Mouse (Mus musculus): Measurements from ENCODE around the gene Rps9. TPM values are rescaled to one million over a fixed set of nuclear protein-coding genes. Genes with fewer than 3 reads are reported as not detected.
A peak's percentile ranks its signal among the peaks of the same experiment; 100 is the strongest.

Rps9 gene
- polyA plus RNA-seq, 1 experiment: 2,199 TPM

DNA sequence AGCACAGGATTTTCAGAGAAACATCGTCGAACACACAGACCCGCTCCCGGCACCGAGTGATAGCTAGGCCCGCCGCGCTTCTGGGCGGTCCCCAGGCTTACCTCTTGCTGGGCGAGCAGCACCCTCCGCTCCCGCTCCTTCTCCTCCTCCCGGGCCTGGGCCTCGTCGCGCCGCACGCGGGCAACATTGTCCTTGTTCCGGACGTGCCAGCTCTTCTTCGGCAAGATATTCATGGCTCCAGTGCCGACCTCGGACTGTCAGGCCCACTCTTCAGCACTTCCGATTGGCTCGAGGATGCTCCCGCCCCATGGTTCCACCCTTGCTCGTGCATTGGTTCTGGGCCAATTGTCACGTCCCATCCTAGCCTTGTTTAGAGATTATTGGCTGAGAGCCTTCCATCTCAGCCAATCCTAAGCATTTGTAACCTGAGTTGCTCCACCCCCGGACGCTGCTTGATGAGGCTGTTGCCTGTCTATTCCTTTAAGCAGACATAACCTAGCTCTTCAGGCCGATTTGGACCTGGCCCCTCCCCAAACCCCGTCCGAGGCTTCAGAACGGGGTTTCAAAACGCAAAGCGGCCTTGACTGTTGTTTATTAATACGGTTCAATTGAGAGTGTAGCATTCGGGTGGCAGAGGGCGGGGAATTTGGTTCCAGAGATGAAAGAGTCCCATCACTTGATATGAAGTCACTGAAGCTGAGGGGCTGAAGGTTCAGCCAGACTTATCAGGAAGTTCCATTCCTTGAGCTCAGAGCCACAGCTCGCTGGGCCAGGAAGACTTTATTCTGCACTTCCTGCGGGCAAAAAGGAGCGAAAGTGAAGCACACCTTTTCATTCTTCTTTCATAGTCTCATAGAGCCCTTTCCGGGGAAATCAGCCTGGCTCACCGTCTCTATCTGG lies 38.3 kb upstream of the Rps9 start, which contains the start of gene Leng1:
Gene Leng1, minus strand, starts transcription at position 626 of the 900 bp plus-strand sequence.
- peak within 1 kb of the TSS; percentile 3 for H3ac ChIP-seq (ENCODE audit: control insufficient read depth, insufficient read length)
- H3K36me3 ChIP-seq (ENCODE audit: control insufficient read depth, insufficient read depth): peaks cover 15% of the 10 kb centered on the region
- peak within 1 kb of the TSS; percentile 90 for H3K4me2 ChIP-seq (ENCODE audit: low read depth)
- TF ChIP-seq POLR2AphosphoS2 (IDR thresholded peaks at IDR 0.05; ENCODE audit: insufficient read length, low read depth) (peak; percentile 97), REST (IDR thresholded peaks at IDR 0.05; ENCODE audit: insufficient read depth, insufficient read length) (no peak), POLR2A (IDR thresholded peaks at IDR 0.05; ENCODE audit: insufficient read length, low read depth) (peak; percentile 95), SRF (IDR thresholded peaks at IDR 0.05; ENCODE audit: control insufficient read depth, insufficient read length, low read depth) (peak; percentile 50)
- peaks cover 13% of the 10 kb centered on the region for H3K79me2 ChIP-seq (ENCODE audit: control insufficient read depth, insufficient read depth)
- H3K27me3 ChIP-seq (ENCODE audit: control insufficient read depth, insufficient read depth, insufficient read length): no peaks in the 10 kb centered on the region
- H3K4me3 ChIP-seq: peak within 1 kb of the TSS; percentile 45

DNA sequence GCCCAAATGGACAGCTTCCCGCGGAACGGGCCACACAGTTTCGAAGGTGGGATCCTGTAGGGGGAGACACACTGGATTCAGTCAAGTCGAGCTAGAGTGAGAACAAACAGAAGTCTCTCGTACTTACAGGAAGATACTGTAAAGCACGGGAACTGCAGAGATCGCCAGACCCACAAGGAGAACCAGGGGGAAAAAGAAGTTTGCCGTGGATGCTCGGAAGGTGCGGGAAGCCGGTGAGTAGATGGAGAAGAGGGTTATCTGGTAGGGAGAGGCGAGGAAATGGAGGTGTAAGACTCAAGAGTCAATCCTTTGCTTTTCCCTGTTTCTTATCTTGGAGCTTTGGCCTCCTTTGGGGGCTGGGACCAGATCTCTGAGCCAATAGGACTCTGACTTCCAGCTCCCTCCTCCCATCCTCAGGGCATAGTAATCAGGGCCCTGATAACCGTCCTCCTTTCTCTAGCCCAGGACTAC lies 36.8 kb upstream of the Rps9 start:
- no peak overlapping the region for H3K4me2 ChIP-seq (ENCODE audit: low read depth)
- no peak overlapping the region for H3K4me3 ChIP-seq
- H3K79me2 ChIP-seq (ENCODE audit: control insufficient read depth, insufficient read depth): peaks cover 13% of the 10 kb centered on the region
- no peak for TF ChIP-seq CEBPB (IDR thresholded peaks at IDR 0.05; ENCODE audit: insufficient read depth, poor library complexity, severe bottlenecking)
- H3K27me3 ChIP-seq (ENCODE audit: control insufficient read depth, insufficient read depth, insufficient read length): no peaks in the 10 kb centered on the region
- no peak overlapping the region for H3ac ChIP-seq (ENCODE audit: control insufficient read depth, insufficient read length)
- peaks cover 9% of the 10 kb centered on the region for H3K36me3 ChIP-seq (ENCODE audit: control insufficient read depth, insufficient read depth)

DNA sequence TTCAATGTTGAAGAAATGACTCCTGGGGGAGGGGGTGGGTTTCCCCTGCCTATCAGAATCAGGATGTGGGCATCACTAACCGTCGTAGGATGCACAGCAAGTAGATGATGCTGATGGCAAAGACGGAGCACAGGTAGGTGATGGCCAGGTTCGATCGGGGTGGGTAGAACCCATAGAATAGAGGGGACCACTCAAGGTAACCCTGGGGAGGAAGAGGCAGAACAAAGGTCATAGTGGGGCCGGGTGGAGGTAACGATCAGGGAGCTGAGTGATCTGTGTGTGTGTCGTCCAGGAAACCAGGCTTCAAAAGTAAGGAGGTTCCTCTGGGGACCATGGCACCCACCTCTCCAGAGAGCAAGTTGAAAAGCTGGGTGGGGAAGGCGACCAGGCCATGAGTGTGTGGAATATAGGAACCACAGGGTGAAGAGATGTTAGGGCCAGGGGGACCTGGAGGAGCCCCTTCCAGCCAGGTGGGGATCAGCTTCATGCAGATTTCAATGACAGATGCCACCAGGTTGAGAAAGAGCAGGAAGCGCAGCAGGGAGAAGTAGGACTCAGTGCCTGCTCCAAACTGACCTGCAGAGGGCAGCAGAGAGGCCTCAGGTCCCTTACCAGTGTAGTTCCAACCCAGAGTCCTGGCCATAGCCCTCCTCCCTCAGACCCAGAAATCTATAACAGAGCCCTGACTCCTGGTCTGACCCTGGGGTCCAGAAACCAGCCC lies 29.1 kb upstream of the Rps9 start:
- H3K4me3 ChIP-seq: no peak overlapping the region
- no peak overlapping the region for H3K4me2 ChIP-seq (ENCODE audit: low read depth)
- TF ChIP-seq POLR2AphosphoS2 (IDR thresholded peaks at IDR 0.05; ENCODE audit: insufficient read length, low read depth) (no peak), MYOD1 (IDR thresholded peaks at IDR 0.05; ENCODE audit: control insufficient read depth in 1 of 3, insufficient read length in 2 of 3, low read depth in 2 of 3) (no peak), TCF12 (IDR thresholded peaks at IDR 0.05; ENCODE audit: insufficient read depth, poor library complexity, severe bottlenecking) (no peak), SRF (IDR thresholded peaks at IDR 0.05; ENCODE audit: control insufficient read depth, insufficient read length, low read depth) (no peak), MYOG (IDR thresholded peaks at IDR 0.05; ENCODE audit: control insufficient read depth in 1 of 3, insufficient read depth in 1 of 3, insufficient read length in 2 of 3, low read depth in 2 of 3) (no peak), CEBPB (IDR thresholded peaks at IDR 0.05; ENCODE audit: insufficient read depth, poor library complexity, severe bottlenecking) (no peak), E2F4 (IDR thresholded peaks at IDR 0.05; ENCODE audit: insufficient read depth) (no peak), USF1 (IDR thresholded peaks at IDR 0.05; ENCODE audit: low read depth) (no peak), TCF3 (IDR thresholded peaks at IDR 0.05; ENCODE audit: insufficient read length, low read depth) (no peak), REST (IDR thresholded peaks at IDR 0.05; ENCODE audit: insufficient read depth, insufficient read length) (no peak), MAX (IDR thresholded peaks at IDR 0.05; ENCODE audit: low read depth) (no peak), POLR2A (IDR thresholded peaks at IDR 0.05; ENCODE audit: insufficient read length, low read depth) (no peak)
- no peaks in the 10 kb centered on the region for H3K36me3 ChIP-seq (ENCODE audit: control insufficient read depth, insufficient read depth)
- no peak overlapping the region for H3ac ChIP-seq (ENCODE audit: control insufficient read depth, insufficient read length)
- H3K79me2 ChIP-seq (ENCODE audit: control insufficient read depth, insufficient read depth): no peaks in the 10 kb centered on the region
- H3K27me3 ChIP-seq (ENCODE audit: control insufficient read depth, insufficient read depth, insufficient read length): no peaks in the 10 kb centered on the region

DNA sequence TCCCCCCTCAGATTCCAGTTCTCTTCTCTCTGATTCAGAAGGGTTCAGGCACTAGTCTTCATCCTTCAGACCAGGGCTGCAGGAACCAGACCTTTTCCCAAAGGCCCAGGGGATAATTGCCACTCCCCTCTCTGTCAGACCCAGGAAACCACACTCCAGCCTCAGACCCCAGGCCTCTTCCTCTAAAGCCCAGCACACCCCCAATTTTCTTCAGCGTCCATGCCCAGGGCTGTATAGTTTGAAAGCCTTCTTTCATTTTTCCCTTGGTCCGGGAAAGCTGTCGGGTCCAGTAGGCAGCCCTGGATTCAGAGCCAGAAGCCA lies 28.6 kb upstream of the Rps9 start:
- Histone ChIP-seq H3K27me3 (ENCODE audit: control insufficient read depth, insufficient read depth, insufficient read length) (no peaks in the 10 kb centered on the region), H3K4me3 (no peak overlapping the region)
- TF ChIP-seq E2F4 (IDR thresholded peaks at IDR 0.05; ENCODE audit: insufficient read depth) (no peak), MYOD1 (IDR thresholded peaks at IDR 0.05; ENCODE audit: control insufficient read depth in 1 of 3, insufficient read length in 2 of 3, low read depth in 2 of 3) (no peak), USF1 (IDR thresholded peaks at IDR 0.05; ENCODE audit: low read depth) (no peak), REST (IDR thresholded peaks at IDR 0.05; ENCODE audit: insufficient read depth, insufficient read length) (no peak), MYOG (IDR thresholded peaks at IDR 0.05; ENCODE audit: control insufficient read depth in 1 of 3, insufficient read depth in 1 of 3, insufficient read length in 2 of 3, low read depth in 2 of 3) (no peak), CEBPB (IDR thresholded peaks at IDR 0.05; ENCODE audit: insufficient read depth, poor library complexity, severe bottlenecking) (no peak), MAX (IDR thresholded peaks at IDR 0.05; ENCODE audit: low read depth) (no peak), SRF (IDR thresholded peaks at IDR 0.05; ENCODE audit: control insufficient read depth, insufficient read length, low read depth) (no peak), TCF12 (IDR thresholded peaks at IDR 0.05; ENCODE audit: insufficient read depth, poor library complexity, severe bottlenecking) (no peak), POLR2A (IDR thresholded peaks at IDR 0.05; ENCODE audit: insufficient read length, low read depth) (no peak), TCF3 (IDR thresholded peaks at IDR 0.05; ENCODE audit: insufficient read length, low read depth) (no peak), POLR2AphosphoS2 (IDR thresholded peaks at IDR 0.05; ENCODE audit: insufficient read length, low read depth) (no peak)

DNA sequence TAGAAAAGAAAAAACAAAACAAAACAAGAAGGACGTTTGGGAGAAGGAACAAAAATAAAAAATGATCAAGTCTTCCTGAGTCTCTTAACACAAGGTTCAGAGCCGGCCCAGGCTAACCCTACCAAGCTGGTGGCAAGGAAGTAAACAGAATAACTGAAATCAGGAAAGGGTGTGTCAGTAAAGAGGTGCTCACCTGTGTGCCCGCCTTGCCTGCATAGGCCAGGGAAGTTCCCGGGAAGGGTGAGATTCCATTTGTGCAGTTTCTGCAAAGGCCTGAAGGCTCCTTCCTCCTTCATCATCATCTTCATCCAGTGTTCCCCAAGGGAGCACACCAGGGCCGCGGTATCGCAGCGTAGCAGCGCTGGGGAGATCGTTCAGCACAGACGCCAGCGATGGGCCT lies 27.4 kb upstream of the Rps9 start:
- Histone ChIP-seq H3ac (ENCODE audit: control insufficient read depth, insufficient read length) (no peak overlapping the region), H3K4me3 (no peak overlapping the region), H3K79me2 (ENCODE audit: control insufficient read depth, insufficient read depth) (no peaks in the 10 kb centered on the region), H3K27me3 (ENCODE audit: control insufficient read depth, insufficient read depth, insufficient read length) (no peaks in the 10 kb centered on the region), H3K4me2 (ENCODE audit: low read depth) (no peak overlapping the region), H3K36me3 (ENCODE audit: control insufficient read depth, insufficient read depth) (no peaks in the 10 kb centered on the region)
- TF ChIP-seq CEBPB (IDR thresholded peaks at IDR 0.05; ENCODE audit: insufficient read depth, poor library complexity, severe bottlenecking) (no peak), TCF12 (IDR thresholded peaks at IDR 0.05; ENCODE audit: insufficient read depth, poor library complexity, severe bottlenecking) (no peak), POLR2A (IDR thresholded peaks at IDR 0.05; ENCODE audit: insufficient read length, low read depth) (no peak), USF1 (IDR thresholded peaks at IDR 0.05; ENCODE audit: low read depth) (no peak), MYOG (IDR thresholded peaks at IDR 0.05; ENCODE audit: control insufficient read depth in 1 of 3, insufficient read depth in 1 of 3, insufficient read length in 2 of 3, low read depth in 2 of 3) (no peak), TCF3 (IDR thresholded peaks at IDR 0.05; ENCODE audit: insufficient read length, low read depth) (no peak), E2F4 (IDR thresholded peaks at IDR 0.05; ENCODE audit: insufficient read depth) (no peak), MYOD1 (IDR thresholded peaks at IDR 0.05; ENCODE audit: control insufficient read depth in 1 of 3, insufficient read length in 2 of 3, low read depth in 2 of 3) (no peak), REST (IDR thresholded peaks at IDR 0.05; ENCODE audit: insufficient read depth, insufficient read length) (no peak), SRF (IDR thresholded peaks at IDR 0.05; ENCODE audit: control insufficient read depth, insufficient read length, low read depth) (no peak), MAX (IDR thresholded peaks at IDR 0.05; ENCODE audit: low read depth) (no peak), POLR2AphosphoS2 (IDR thresholded peaks at IDR 0.05; ENCODE audit: insufficient read length, low read depth) (no peak)

More for the DNA sequence above, 28.6 kb upstream of the Rps9 start:
- Histone ChIP-seq H3ac (ENCODE audit: control insufficient read depth, insufficient read length) (no peak overlapping the region), H3K4me2 (ENCODE audit: low read depth) (no peak overlapping the region), H3K79me2 (ENCODE audit: control insufficient read depth, insufficient read depth) (no peaks in the 10 kb centered on the region), H3K36me3 (ENCODE audit: control insufficient read depth, insufficient read depth) (no peaks in the 10 kb centered on the region)
